Mouse (Mus musculus): Measurements from ENCODE around the gene Tlr12. TPM values are rescaled to one million over a fixed set of nuclear protein-coding genes. Genes with fewer than 3 reads are reported as not detected.

Gene Tlr12
- polyA plus RNA-seq, 1 experiment from 2014 or later = 2.0 TPM

GRCm38 (mm10) chr4:128575811-128576210 lies 42.6 kb downstream of the Tlr12 start:
- Histone ChIP-seq H3K27me3 (no peaks in the 10 kb centered on the region), H3K36me3 (peaks cover 26% of the 10 kb centered on the region), H3K27ac (replicated peaks) (no peak overlapping the region), H3K9ac (no peak overlapping the region), H3K4me1 (replicated peaks) (no peaks in the 10 kb centered on the region), H3K9me3 (0 out of 2 replicates have a peak, but pooled peaks cover under 1% of the 10 kb centered on the region), H3K4me2 (no peak overlapping the region), H3K4me3 (no peak overlapping the region)
- ATAC-seq (ENCODE audit: low FRiP score, low read depth) = no peak
- 82% methylated on average over 4 of the region's 4 CpGs for WGBS

Other genes with a start within 250 kb of the Tlr12 start
- 4.2 and 4.8 TPM in 2 replicates for gene Zscan20, start 8.5 kb downstream of the Tlr12 start, polyA plus RNA-seq (2015; fragmentation: Nextera tagmentation; extraction: Ambion mirVana)
- gene Phc2, start 36.1 kb upstream of the Tlr12 start, polyA plus RNA-seq (2015; fragmentation: Nextera tagmentation; extraction: Ambion mirVana) = 67.0 and 71.5 TPM in 2 replicates
- gene A3galt2, start 136.7 kb upstream of the Tlr12 start, polyA plus RNA-seq (2015; fragmentation: Nextera tagmentation; extraction: Ambion mirVana) = 0.18 and 0.24 TPM in 2 replicates
- 33.6 and 36.7 TPM in 2 replicates for gene Zfp362, start 187.4 kb upstream of the Tlr12 start, polyA plus RNA-seq (2015; fragmentation: Nextera tagmentation; extraction: Ambion mirVana)